ENCODE assay signal across 10 mouse cellular contexts in the genomic region with DNA sequence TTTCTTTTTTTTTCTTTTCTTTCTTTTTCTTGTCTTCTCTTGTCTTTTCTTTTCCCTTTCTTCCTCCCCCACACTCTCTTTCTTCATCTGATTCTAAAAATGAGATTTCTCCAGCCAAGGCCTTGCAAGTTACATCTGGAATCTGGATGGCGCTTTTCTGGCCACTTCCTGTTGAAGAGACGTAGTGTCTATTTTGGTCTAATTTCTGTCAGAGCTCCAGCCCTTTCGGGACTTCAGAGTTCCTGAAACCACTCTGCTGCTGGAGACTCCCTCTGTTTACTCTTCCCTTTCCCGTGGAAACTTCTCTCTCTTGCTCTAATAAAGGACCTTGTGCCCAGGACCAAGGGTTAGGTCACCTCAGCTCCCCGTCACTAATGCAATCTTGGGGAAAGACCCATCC. TPM values are rescaled to one million over a fixed set of nuclear protein-coding genes. Genes with fewer than 3 reads are reported as not detected.
DNase-seq lines count a peak whose midpoint lies in the region; ATAC-seq and TF ChIP-seq lines count a peak whose summit lies in the region.
"Had no signal": no experiment of that assay in that cellular context is flagged by ENCODE, and none has a peak within 500 bp of the region (broad histone marks: within the 10 kb centered on the region; RNA-seq: fewer than 3 reads in every experiment).

No protein-coding gene starts in this region.

- WGBS in heart, embryonic 14.5 days = 27% methylated on average over 5 of the region's 5 CpGs
- 36% methylated on average over 5 of the region's 5 CpGs for WGBS in kidney, postnatal 0 days

- H3K9me3 ChIP-seq in heart, embryonic 14.5 days (ENCODE audit: control insufficient read depth, low read length) = no peaks in the 10 kb centered on the region
- H3K9me3 ChIP-seq in kidney, postnatal 0 days (replicated peaks; ENCODE audit: low read length) = no peaks in the 10 kb centered on the region

- peak overlapping the region; percentile 49 to 70 for H3K27ac ChIP-seq in heart, embryonic 14.5 days (replicated peaks in 1 of 2; ENCODE audit: control insufficient read depth in 1 of 2, insufficient read depth in 1 of 2, low read depth in 2 of 2, low read length in 2 of 2)
- peak overlapping the region; percentile 85 for H3K27ac ChIP-seq in kidney, postnatal 0 days
- H3K27ac ChIP-seq: macrophage had no signal

- H3K4me1 ChIP-seq in heart, embryonic 14.5 days (ENCODE audit: control insufficient read depth in 2 of 2, insufficient read depth in 2 of 2, low read length in 2 of 2) = peaks cover 8 to 10% of the 10 kb centered on the region in 2 experiments
- H3K4me1 ChIP-seq in kidney, postnatal 0 days (replicated peaks; ENCODE audit: insufficient read depth, low read length) = peaks cover 4% of the 10 kb centered on the region

- no peak overlapping the region for H3K9ac ChIP-seq in heart, embryonic 14.5 days (ENCODE audit: low read length)
- H3K9ac ChIP-seq in kidney, postnatal 0 days (ENCODE audit: low read depth, low read length) = no peak overlapping the region

- no peaks in the 10 kb centered on the region for H3K27me3 ChIP-seq in heart, embryonic 14.5 days (ENCODE audit: control insufficient read depth, insufficient read depth, low read length)
- H3K27me3 ChIP-seq in kidney, postnatal 0 days (ENCODE audit: insufficient read depth, low read length) = no peaks in the 10 kb centered on the region

- intact Hi-C loops in left cerebral cortex, postnatal 10 days (cut with DNase I) = no loop called here

- peak; percentile 51 for DNase-seq in kidney, adult 9 months
- DNase-seq in kidney, adult 11 months = no peak
- DNase-seq in kidney, postnatal 0 days (ENCODE audit: low spot score) = peak; percentile 79
- DNase-seq in skeletal muscle tissue, adult 2 months (ENCODE audit: low read depth, low spot score) = peak; percentile 54
- no peak for DNase-seq in left cerebral cortex, postnatal 10 days (ENCODE audit: extremely low spot score in 1 of 2, low spot score in 2 of 2)
- DNase-seq in thymus, postnatal 14 days = no peak

- H3K4me3 ChIP-seq in heart, embryonic 14.5 days (ENCODE audit: control insufficient read depth in 1 of 2, insufficient read depth in 1 of 2, low read depth in 1 of 2, low read length in 2 of 2) = no peak overlapping the region
- no peak overlapping the region for H3K4me3 ChIP-seq in kidney, postnatal 0 days (replicated peaks; ENCODE audit: low read depth, low read length)

- ATAC-seq in heart, embryonic 14.5 days (ENCODE audit: insufficient number of reproducible peaks, insufficient read depth, low FRiP score, low read depth) = no peak
- no peak for ATAC-seq in kidney, postnatal 0 days (replicated peaks; ENCODE audit: low FRiP score, low read depth)
- ATAC-seq: hindbrain, embryonic 16.5 days had no signal

- no peaks in the 10 kb centered on the region for H3K36me3 ChIP-seq in heart, embryonic 14.5 days (ENCODE audit: control insufficient read depth, insufficient read depth, low read length)
- H3K36me3 ChIP-seq in kidney, postnatal 0 days (ENCODE audit: insufficient read depth, low read length) = no peaks in the 10 kb centered on the region

- no peak for TF ChIP-seq CTCF in kidney, postnatal 0 days (IDR thresholded peaks at IDR 0.05; ENCODE audit: low read depth)

- H3K4me2 ChIP-seq in heart, embryonic 14.5 days (ENCODE audit: low read length) = no peak overlapping the region
- no peak overlapping the region for H3K4me2 ChIP-seq in kidney, postnatal 0 days (ENCODE audit: low read length)

RNA-seq across cellular contexts. Expression of a gene that starts 4.0 kb away (rescaled TPM):
- 4.7 and 5.3 TPM in 2 replicates for polyA plus RNA-seq in heart, embryonic 14.5 days (2014; fragmentation: Nextera tagmentation; extraction: Ambion mirVana)
- 27.2 and 28.0 TPM in 2 replicates for polyA plus RNA-seq in kidney, postnatal 0 days (2015; fragmentation: Nextera tagmentation; extraction: Ambion mirVana)
- total RNA-seq in left cerebral cortex, postnatal 10 days (2021) = 1 to 10 TPM; 5.3 to 6.5 TPM
- total RNA-seq: CH12.LX had no signal
- polyA plus RNA-seq: macrophage had no signal

RNA-seq across cellular contexts. Expression of a gene that starts 36.6 kb away (rescaled TPM):
- polyA plus RNA-seq in heart, embryonic 14.5 days (2014; fragmentation: Nextera tagmentation; extraction: Ambion mirVana) = 36.0 and 37.0 TPM in 2 replicates
- polyA plus RNA-seq in kidney, postnatal 0 days (2015; fragmentation: Nextera tagmentation; extraction: Ambion mirVana) = 62.6 and 64.0 TPM in 2 replicates
- 10 to 100 TPM; 42.2 to 48.7 TPM for total RNA-seq in left cerebral cortex, postnatal 10 days (2021)

RNA-seq across cellular contexts. Expression of a gene that starts 44.1 kb away (rescaled TPM):
- polyA plus RNA-seq in heart, embryonic 14.5 days (2014; fragmentation: Nextera tagmentation; extraction: Ambion mirVana) = 124 and 132 TPM in 2 replicates
- 170 and 180 TPM in 2 replicates for polyA plus RNA-seq in kidney, postnatal 0 days (2015; fragmentation: Nextera tagmentation; extraction: Ambion mirVana)
- total RNA-seq in left cerebral cortex, postnatal 10 days (2021) = 10 to 100 TPM; 19.1 to 20.0 TPM

RNA-seq across cellular contexts. Expression of a gene that starts 58.5 kb away (rescaled TPM):
- 20.3 and 21.1 TPM in 2 replicates for polyA plus RNA-seq in heart, embryonic 14.5 days (2014; fragmentation: Nextera tagmentation; extraction: Ambion mirVana)
- 14.1 and 14.2 TPM in 2 replicates for polyA plus RNA-seq in kidney, postnatal 0 days (2015; fragmentation: Nextera tagmentation; extraction: Ambion mirVana)
- total RNA-seq in left cerebral cortex, postnatal 10 days (2021) = 1 to 10 TPM; 4.4 to 5.2 TPM
- total RNA-seq: CH12.LX had no signal

Comparison
In these comparisons a context has a peak if more than half of its experiments do, and no peak if none do; other contexts are left out.
1. DNase-seq: peak in kidney, adult 9 months (single experiment), kidney, postnatal 0 days (single experiment) and skeletal muscle tissue, adult 2 months (single experiment); none in kidney, adult 11 months (single experiment), left cerebral cortex, postnatal 10 days (0 of 2) and thymus, postnatal 14 days (single experiment).